Mouse (Mus musculus) embryonic facial prominence, embryonic 11.5 days (tissue): ENCODE measurements around the gene Amfr. TPM values are rescaled to one million over a fixed set of nuclear protein-coding genes. Genes with fewer than 3 reads are reported as not detected.

ENCODE experiments used
- ATAC-seq: fragments of 200-750 bp; cut with Nextera tagmentation; replicated peaks from 2 replicates; pipeline ENCODE4 v1.8.0; 2017; ENCODE audit warnings: low read depth; ENCODE audit not compliant: insufficient number of reproducible peaks, low FRiP score, low TSS enrichment
- DNase-seq: peaks from one replicate; pipeline ENCODE4 v3.0.0-alpha.2; 2015; ENCODE audit warnings: low spot score
- H3K27ac ChIP-seq: fragments of 300-500 bp; sonication (generic); replicated peaks from 2 replicates; pipeline ENCODE4 v1.5.1; 2014; ENCODE audit warnings: mild to moderate bottlenecking, low read depth, low read length, control low read depth
- H3K27me3 ChIP-seq: fragments of 300-500 bp; sonication (generic); 2 replicates; pipeline ENCODE4 v1.6.1; 2014; ENCODE audit warnings: mild to moderate bottlenecking, low read length, moderate library complexity, mixed read lengths; ENCODE audit not compliant: control insufficient read depth, insufficient read depth
- H3K36me3 ChIP-seq: fragments of 300-500 bp; sonication (generic); replicated peaks from 2 replicates; pipeline ENCODE4 v1.6.1; 2014; ENCODE audit warnings: low read depth, mild to moderate bottlenecking, low read length, moderate library complexity, mixed read lengths; ENCODE audit not compliant: control insufficient read depth, insufficient read depth
- H3K4me1 ChIP-seq: fragments of 300-500 bp; sonication (generic); 2 replicates; pipeline ENCODE4 v1.6.1; 2014; ENCODE audit warnings: low read length, mixed read lengths; ENCODE audit not compliant: control insufficient read depth, insufficient read depth
- H3K4me2 ChIP-seq: fragments of 300-500 bp; sonication (generic); 2 replicates; pipeline ENCODE4 v1.6.1; 2014; ENCODE audit warnings: low read depth, mild to moderate bottlenecking, control low read depth, low read length, moderate library complexity
- H3K4me3 ChIP-seq: fragments of 300-500 bp; sonication (generic); 2 replicates; pipeline ENCODE4 v1.5.1; 2014; ENCODE audit warnings: low read depth, low read length, control low read depth
- H3K9ac ChIP-seq: fragments of 300-500 bp; sonication (generic); replicated peaks from 2 replicates; pipeline ENCODE4 v1.6.1; 2014; ENCODE audit warnings: mild to moderate bottlenecking, control low read depth, low read length
- H3K9me3 ChIP-seq: fragments of 300-500 bp; sonication (generic); replicated peaks from 2 replicates; pipeline ENCODE4 v1.6.1; 2016; ENCODE audit warnings: mild to moderate bottlenecking, low read length, inconsistent platforms, mixed read lengths; ENCODE audit not compliant: control insufficient read depth
- WGBS: fragments of 180-500 bp; shearing (Covaris S2); extraction: QIAGEN DNeasy Blood & Tissue Kit; methylation state at CpG from one replicate; pipeline ENCODE4 v1.1.7; 2014; 5-methylcytosine and 5-hydroxymethylcytosine counted together
- polyA plus RNA-seq: library from polyadenylated mRNA; unstranded; fragments of >200 nt; fragmentation: Nextera tagmentation; extraction: Ambion mirVana; gene quantifications from 2 replicates; pipeline ENCODE4 v1.2.1, GENCODE M21; 2014

Gene Amfr
- polyA plus RNA-seq, 1 experiment from 2014 or later: 49.5 TPM

DNA sequence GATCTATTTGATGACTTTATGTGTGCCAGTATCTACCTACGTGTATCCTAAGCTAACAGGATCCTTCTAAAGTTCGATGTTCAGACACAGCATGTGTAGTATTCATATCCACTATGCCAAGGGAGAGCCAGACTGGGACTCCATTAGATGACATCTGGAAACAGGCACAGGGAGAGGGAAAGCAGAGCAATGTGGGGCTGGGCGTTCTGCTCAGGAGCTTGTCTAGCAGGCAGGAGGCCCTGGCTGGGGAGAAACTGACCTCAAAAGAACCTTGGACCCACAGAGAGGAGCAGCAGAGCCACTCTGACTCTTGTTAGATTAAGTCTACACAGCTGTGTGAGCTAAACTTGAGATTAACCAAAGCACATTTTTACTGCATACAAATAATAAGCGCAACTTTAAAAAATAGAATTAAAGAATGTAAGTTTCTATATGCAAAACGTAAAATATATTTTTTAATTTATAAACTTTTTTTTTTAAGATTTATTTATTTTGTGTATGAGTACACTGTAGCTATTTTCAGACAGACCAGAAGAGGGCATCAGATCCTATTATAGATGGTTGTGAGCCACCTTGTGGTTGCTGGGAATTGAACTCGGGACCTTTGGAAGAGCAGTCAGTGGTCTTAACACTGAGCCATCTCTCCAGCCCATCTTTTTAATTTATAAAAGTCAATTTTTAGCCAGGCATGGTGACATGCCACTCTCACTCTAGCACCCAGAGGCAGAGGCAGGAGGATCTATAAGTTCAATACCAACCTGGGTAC is 36.0 kb downstream of the Amfr start:
- Histone ChIP-seq H3K4me1 (no peaks in the 10 kb centered on the region), H3K27ac (no peak overlapping the region), H3K4me2 (no peak overlapping the region), H3K27me3 (no peaks in the 10 kb centered on the region), H3K4me3 (no peak overlapping the region), H3K9ac (no peak overlapping the region), H3K36me3 (peaks cover 15% of the 10 kb centered on the region), H3K9me3 (no peaks in the 10 kb centered on the region)
- ATAC-seq: no peak
- 88% methylated on average over 6 of the region's 6 CpGs for WGBS
- DNase-seq: no peak

DNA sequence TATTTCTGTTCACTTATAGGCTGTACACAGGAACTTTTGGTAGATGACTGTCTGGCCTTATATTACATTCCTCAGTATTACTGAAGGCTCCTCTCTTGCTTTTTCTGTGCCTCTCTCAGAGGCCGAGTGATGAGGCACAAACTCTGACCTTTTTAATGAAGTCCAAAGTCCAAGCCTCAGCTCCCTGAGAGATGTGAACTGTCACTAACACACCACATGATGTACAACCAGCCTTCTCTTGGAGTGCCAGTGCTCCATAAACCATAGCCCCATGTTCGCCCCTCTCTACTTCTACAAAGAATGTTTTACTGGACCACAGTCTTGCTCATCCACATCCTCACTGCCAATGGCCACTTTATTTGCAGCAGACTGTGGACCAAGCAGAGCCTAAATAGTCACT is 37.3 kb downstream of the Amfr start:
- Histone ChIP-seq H3K4me2 (no peak overlapping the region), H3K4me1 (no peaks in the 10 kb centered on the region), H3K27ac (no peak overlapping the region), H3K9ac (no peak overlapping the region), H3K9me3 (no peaks in the 10 kb centered on the region), H3K36me3 (peaks cover 15% of the 10 kb centered on the region), H3K27me3 (no peaks in the 10 kb centered on the region), H3K4me3 (no peak overlapping the region)
- WGBS: 85% methylated on average over 2 of the region's 2 CpGs
- DNase-seq (no peak), ATAC-seq (no peak)

DNA sequence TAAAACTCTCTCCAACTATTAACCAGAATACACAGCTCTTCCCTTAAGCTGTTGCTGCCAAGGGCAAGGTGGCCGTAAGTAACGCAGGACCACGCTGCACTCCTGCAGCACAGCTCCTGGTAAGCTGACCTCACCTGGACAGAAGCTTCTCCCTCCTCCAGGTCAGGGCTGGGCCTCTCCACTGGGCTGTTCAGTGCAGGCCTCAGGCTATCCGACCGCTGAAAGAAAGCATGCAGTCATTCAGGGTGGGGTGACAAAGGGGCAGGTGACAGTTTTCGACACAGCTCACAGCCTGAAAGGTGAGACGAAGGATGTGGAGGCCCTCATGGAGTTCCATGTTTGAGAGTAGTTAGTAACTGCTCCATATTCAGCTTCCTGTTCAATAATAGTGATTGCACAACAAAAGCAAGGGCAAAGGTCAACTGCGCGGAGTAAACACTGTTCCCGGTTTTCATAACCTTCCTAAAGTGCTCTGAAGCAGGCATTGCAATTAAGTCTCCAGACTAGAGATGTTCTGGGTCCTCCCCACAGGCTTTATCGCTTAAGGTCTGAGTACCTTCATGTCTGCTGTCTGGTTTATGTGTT is 37.9 kb downstream of the Amfr start:
- Histone ChIP-seq H3K9me3 (no peaks in the 10 kb centered on the region), H3K9ac (no peak overlapping the region), H3K4me3 (no peak overlapping the region), H3K4me1 (no peaks in the 10 kb centered on the region), H3K36me3 (peaks cover 15% of the 10 kb centered on the region), H3K4me2 (no peak overlapping the region), H3K27me3 (no peaks in the 10 kb centered on the region), H3K27ac (no peak overlapping the region)
- WGBS: 83% methylated on average over 11 of the region's 11 CpGs
- no peak for DNase-seq
- no peak for ATAC-seq

DNA sequence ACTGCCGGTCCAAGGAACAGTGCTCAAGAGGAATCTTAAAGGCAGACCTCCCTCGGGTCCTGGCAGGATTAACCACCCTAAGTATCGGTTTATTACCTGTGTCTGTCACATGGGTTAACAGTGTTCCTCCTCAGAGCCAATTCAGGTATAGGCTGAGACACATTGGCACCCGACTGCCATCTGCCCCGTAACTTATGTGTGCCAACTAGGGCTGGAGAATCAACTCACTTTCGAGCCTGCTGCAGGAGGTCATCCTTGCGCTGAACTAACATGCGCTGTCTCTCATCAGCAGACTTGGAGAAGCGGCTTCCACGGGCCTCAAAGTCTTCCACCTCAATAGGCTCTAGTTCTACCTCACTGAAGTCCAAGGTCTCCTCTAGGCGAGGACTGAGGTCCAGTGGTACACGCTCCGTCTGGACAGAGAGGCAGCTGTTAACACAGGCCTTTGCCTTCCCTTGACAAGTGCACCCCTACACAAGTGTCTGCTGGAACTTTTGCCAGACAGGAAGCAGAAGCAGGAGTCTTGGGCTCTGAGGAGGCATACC is 38.7 kb downstream of the Amfr start:
- H3K4me2 ChIP-seq: no peak overlapping the region
- H3K4me1 ChIP-seq: no peaks in the 10 kb centered on the region
- H3K27ac ChIP-seq: no peak overlapping the region
- DNase-seq: no peak
- no peaks in the 10 kb centered on the region for H3K27me3 ChIP-seq
- H3K9me3 ChIP-seq: no peaks in the 10 kb centered on the region
- no peak for ATAC-seq
- peaks cover 15% of the 10 kb centered on the region for H3K36me3 ChIP-seq
- 92% methylated on average over 13 of the region's 13 CpGs for WGBS
- no peak overlapping the region for H3K4me3 ChIP-seq
- no peak overlapping the region for H3K9ac ChIP-seq

DNA sequence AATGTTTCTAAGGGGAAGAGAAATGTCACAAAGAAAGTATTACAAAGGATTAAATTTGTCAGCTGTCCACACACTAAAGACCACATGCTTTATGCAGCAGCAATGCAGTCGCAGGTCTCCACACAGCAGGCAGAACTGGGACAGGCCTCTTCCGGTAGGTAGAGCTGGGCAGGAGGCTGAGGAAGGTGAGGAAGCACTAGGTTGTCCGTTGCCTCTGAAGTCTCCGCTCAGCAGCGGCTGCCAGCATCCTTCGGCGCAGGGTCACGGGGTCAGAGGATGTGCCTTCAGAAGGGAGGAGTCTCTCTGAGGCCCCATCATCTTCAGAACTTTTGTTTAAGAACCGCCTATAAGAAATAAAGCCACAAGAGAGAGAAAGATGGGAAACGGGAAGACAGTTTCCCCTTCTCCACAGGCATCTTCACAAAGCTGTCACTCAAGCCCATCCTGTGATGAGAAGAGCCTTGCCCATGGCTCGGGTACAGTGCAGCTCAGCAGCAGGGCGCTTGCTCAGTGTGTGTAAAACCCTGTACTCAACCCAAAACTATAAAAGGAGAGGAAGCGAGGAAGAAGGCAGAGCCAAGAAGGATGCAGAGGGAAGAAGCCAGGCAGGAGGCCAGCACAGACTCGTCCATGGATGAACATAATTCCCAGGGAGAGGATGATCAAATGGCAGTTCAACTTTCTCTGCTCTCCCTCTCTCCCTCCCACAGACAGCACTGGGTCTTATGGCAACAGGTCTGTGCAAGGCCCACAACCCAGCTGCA is 39.5 kb downstream of the Amfr start:
- Histone ChIP-seq H3K4me1 (no peaks in the 10 kb centered on the region), H3K4me3 (no peak overlapping the region), H3K4me2 (no peak overlapping the region), H3K9me3 (no peaks in the 10 kb centered on the region), H3K9ac (no peak overlapping the region), H3K27ac (no peak overlapping the region), H3K27me3 (no peaks in the 10 kb centered on the region), H3K36me3 (peaks cover 13% of the 10 kb centered on the region)
- 82% methylated on average over 14 of the region's 14 CpGs for WGBS
- DNase-seq (no peak), ATAC-seq (no peak)

DNA sequence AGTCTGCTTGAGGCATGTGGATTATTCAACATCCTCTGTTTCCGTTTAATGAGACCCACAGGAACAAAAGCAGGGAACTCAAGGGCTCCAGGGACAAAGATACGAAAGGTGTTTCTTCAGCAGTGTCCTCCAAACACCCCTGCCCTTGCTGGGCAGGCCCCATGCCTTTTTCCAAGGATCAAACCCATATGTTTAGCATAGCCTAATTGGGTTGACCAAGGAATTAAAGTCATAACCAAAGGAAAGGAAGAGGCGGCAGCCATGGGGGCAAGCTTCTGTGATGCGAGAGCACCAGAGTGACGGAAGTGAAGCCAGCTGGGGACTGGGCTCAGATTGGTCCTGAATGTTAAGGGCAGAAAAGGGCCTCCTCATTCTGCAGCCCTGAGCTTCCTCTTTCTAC is 40.4 kb downstream of the Amfr start:
- ATAC-seq: no peak
- H3K4me2 ChIP-seq: no peak overlapping the region
- no peak overlapping the region for H3K27ac ChIP-seq
- no peak overlapping the region for H3K4me3 ChIP-seq
- no peaks in the 10 kb centered on the region for H3K27me3 ChIP-seq
- H3K9me3 ChIP-seq: no peaks in the 10 kb centered on the region
- no peaks in the 10 kb centered on the region for H3K4me1 ChIP-seq
- 86% methylated on average over 5 of the region's 5 CpGs for WGBS
- peaks cover 11% of the 10 kb centered on the region for H3K36me3 ChIP-seq
- H3K9ac ChIP-seq: no peak overlapping the region
- DNase-seq: no peak

DNA sequence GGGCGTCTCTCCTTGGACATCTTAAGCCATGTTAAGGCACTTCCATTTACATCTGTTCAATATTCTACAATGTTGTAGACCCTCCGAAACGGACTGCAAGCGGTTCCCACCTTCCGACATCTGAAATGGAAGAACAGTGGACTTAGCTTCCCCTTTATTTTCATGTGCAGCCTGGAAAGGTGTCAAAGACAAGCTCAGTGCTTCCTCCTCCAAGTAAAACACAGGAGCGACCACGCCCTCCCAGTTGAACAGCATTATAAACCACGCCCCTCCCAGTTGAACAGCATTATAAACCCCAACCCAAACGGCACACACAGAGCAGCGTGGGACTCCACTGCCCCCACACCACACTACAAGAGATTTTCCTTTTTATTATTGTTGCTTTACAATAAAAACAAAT is 41.2 kb downstream of the Amfr start:
- H3K27ac ChIP-seq: no peak overlapping the region
- no peak overlapping the region for H3K4me2 ChIP-seq
- H3K27me3 ChIP-seq: no peaks in the 10 kb centered on the region
- no peaks in the 10 kb centered on the region for H3K4me1 ChIP-seq
- WGBS: 95% methylated on average over 10 of the region's 10 CpGs
- H3K36me3 ChIP-seq: peaks cover 8% of the 10 kb centered on the region
- H3K9me3 ChIP-seq: no peaks in the 10 kb centered on the region
- ATAC-seq (no peak), DNase-seq (no peak)
- no peak overlapping the region for H3K9ac ChIP-seq
- H3K4me3 ChIP-seq: no peak overlapping the region
